Mouse (Mus musculus) CH12.LX (cell line): ENCODE measurements around the gene Tent5a. TPM values are rescaled to one million over a fixed set of nuclear protein-coding genes. Genes with fewer than 3 reads are reported as not detected.
A peak's percentile ranks its signal among the peaks of the same experiment; 100 is the strongest.

Source experiments
- DNase-seq: peaks from one replicate; pipeline ENCODE4 v3.0.0-alpha.2; 2013; ENCODE audit errors: extremely low read depth
- H3K27ac ChIP-seq: 2 replicates; pipeline ENCODE4 v1.5.1; 2012; ENCODE audit warnings: low read depth, mild to moderate bottlenecking, control low read depth, moderate library complexity; ENCODE audit not compliant: insufficient read depth
- H3K27me3 ChIP-seq: replicated peaks from 2 replicates; pipeline ENCODE3; 2012; ENCODE audit warnings: inconsistent platforms
- H3K36me3 ChIP-seq, 2 experiments: replicated peaks in 1 of 2; 2 replicates each; pipeline versions ENCODE3 to v1.6.1; 2012; ENCODE audit warnings: inconsistent platforms in 1 of 2, low read length in 1 of 2, mild to moderate bottlenecking in 1 of 2, mixed read lengths in 1 of 2, moderate library complexity in 1 of 2; ENCODE audit not compliant: control insufficient read depth in 1 of 2, insufficient read depth in 1 of 2
- H3K4me1 ChIP-seq, 2 experiments: 2 replicates each; pipeline ENCODE4 v1.6.1; 2012; ENCODE audit warnings: inconsistent platforms in 1 of 2, moderate library complexity in 1 of 2; ENCODE audit not compliant: insufficient read depth in 2 of 2, control insufficient read depth in 1 of 2
- H3K4me2 ChIP-seq: 2 replicates; pipeline ENCODE4 v1.6.1; 2012; ENCODE audit warnings: low read depth, mild to moderate bottlenecking, control low read depth; ENCODE audit not compliant: poor library complexity, insufficient read depth, severe bottlenecking
- H3K4me3 ChIP-seq, 3 experiments: fragments of 150-350 bp in 1 of 3; sonication (generic) in 1 of 3; replicated peaks in 1 of 3; 2 replicates each; pipeline versions ENCODE3 to v1.5.1; 2011 to 2012; ENCODE audit warnings: low read depth in 2 of 3, low read length in 2 of 3, mild to moderate bottlenecking in 2 of 3, moderate library complexity in 2 of 3, control low read depth in 1 of 3, improper control_type of control experiment in 1 of 3, inconsistent platforms in 1 of 3, mixed read lengths in 1 of 3; ENCODE audit not compliant: poor library complexity in 1 of 3
- H3K79me2 ChIP-seq: replicated peaks from 2 replicates; pipeline ENCODE4 v1.6.1; 2012; ENCODE audit warnings: mild to moderate bottlenecking, moderate library complexity; ENCODE audit not compliant: control insufficient read depth, poor library complexity, insufficient read depth, severe bottlenecking; ENCODE audit errors: extremely low read depth
- H3K9ac ChIP-seq: 2 replicates; pipeline ENCODE4 v1.6.1; 2012; ENCODE audit warnings: low read depth, mild to moderate bottlenecking, control low read depth, moderate library complexity; ENCODE audit not compliant: insufficient read depth
- H3K9me3 ChIP-seq: replicated peaks from 2 replicates; pipeline ENCODE3; 2012; ENCODE audit warnings: low read length, inconsistent platforms, mixed read lengths
- BHLHE40 ChIP-seq: IDR thresholded peaks from 2 replicates; pipeline ENCODE4 v1.6.1; 2011; ENCODE audit warnings: mild to moderate bottlenecking, low read depth, low read length, improper control_type of control experiment
- CHD1 ChIP-seq: IDR thresholded peaks from 2 replicates; pipeline ENCODE4 v1.6.1; 2012; ENCODE audit warnings: low read depth, low read length, improper control_type of control experiment, inconsistent platforms
- CHD2 ChIP-seq: IDR thresholded peaks from 2 replicates; pipeline ENCODE4 v1.6.1; 2011; ENCODE audit warnings: low read length, improper control_type of control experiment
- CTCF ChIP-seq, 2 experiments: IDR thresholded peaks in 1 of 2; conservative IDR thresholded peaks in 1 of 2; 2 replicates each; pipeline ENCODE4 v1.5.1; 2011 to 2012; ENCODE audit warnings: low read depth in 2 of 2, low read length in 2 of 2, improper control_type of control experiment in 1 of 2, inconsistent platforms in 1 of 2, mild to moderate bottlenecking in 1 of 2, moderate library complexity in 1 of 2
- E2F4 ChIP-seq: IDR thresholded peaks from 2 replicates; pipeline ENCODE4 v1.6.1; 2011; ENCODE audit warnings: low read depth, low read length, improper control_type of control experiment; ENCODE audit not compliant: insufficient replicate concordance
- ELF1 ChIP-seq: IDR thresholded peaks from 2 replicates; pipeline ENCODE4 v1.6.1; 2014; ENCODE audit warnings: low read depth, mild to moderate bottlenecking, inconsistent platforms, low read length, improper control_type of control experiment
- EP300 ChIP-seq: IDR thresholded peaks from 2 replicates; pipeline ENCODE4 v1.6.1; 2011; ENCODE audit warnings: low read length, improper control_type of control experiment
- ETS1 ChIP-seq: conservative IDR thresholded peaks from 2 replicates; pipeline ENCODE4 v1.6.1; 2012; ENCODE audit warnings: low read depth, mild to moderate bottlenecking, inconsistent platforms, low read length, improper control_type of control experiment, moderate library complexity
- GABPA ChIP-seq: IDR thresholded peaks from 2 replicates; pipeline ENCODE4 v1.6.1; 2012; ENCODE audit warnings: low read depth, low read length, improper control_type of control experiment, inconsistent platforms; ENCODE audit not compliant: insufficient replicate concordance
- HCFC1 ChIP-seq: IDR thresholded peaks from 2 replicates; pipeline ENCODE4 v1.6.1; 2012; ENCODE audit warnings: low read depth, mild to moderate bottlenecking, inconsistent platforms, low read length, improper control_type of control experiment
- IRF4 ChIP-seq: IDR thresholded peaks from 2 replicates; pipeline ENCODE4 v1.6.1; 2014; ENCODE audit warnings: low read depth, mild to moderate bottlenecking, inconsistent platforms, low read length, improper control_type of control experiment
- JUN ChIP-seq: IDR thresholded peaks from 2 replicates; pipeline ENCODE4 v1.6.1; 2011; ENCODE audit warnings: low read depth, mild to moderate bottlenecking, low read length, improper control_type of control experiment, moderate library complexity; ENCODE audit not compliant: insufficient read depth
- JUND ChIP-seq: conservative IDR thresholded peaks from 2 replicates; pipeline ENCODE4 v1.6.1; 2011; ENCODE audit warnings: low read depth, low read length, improper control_type of control experiment
- KAT2A ChIP-seq: IDR thresholded peaks from 2 replicates; pipeline ENCODE4 v1.6.1; 2012; ENCODE audit warnings: low read length, improper control_type of control experiment, inconsistent platforms; ENCODE audit not compliant: insufficient replicate concordance
- MAFK ChIP-seq: IDR thresholded peaks from 2 replicates; pipeline ENCODE4 v1.6.1; 2011; ENCODE audit warnings: low read length, improper control_type of control experiment; ENCODE audit not compliant: insufficient replicate concordance
- MAX ChIP-seq: IDR thresholded peaks from 2 replicates; pipeline ENCODE4 v1.6.1; 2011; ENCODE audit warnings: low read length, improper control_type of control experiment
- MAZ ChIP-seq: IDR thresholded peaks from 2 replicates; pipeline ENCODE4 v1.6.1; 2012; ENCODE audit warnings: low read depth, mild to moderate bottlenecking, inconsistent platforms, low read length, improper control_type of control experiment, moderate library complexity
- MEF2A ChIP-seq: IDR thresholded peaks from 2 replicates; pipeline ENCODE4 v1.6.1; 2014; ENCODE audit warnings: low read depth, mild to moderate bottlenecking, inconsistent platforms, low read length, improper control_type of control experiment, borderline replicate concordance
- MXI1 ChIP-seq: IDR thresholded peaks from 2 replicates; pipeline ENCODE4 v1.6.1; 2011; ENCODE audit warnings: mild to moderate bottlenecking, low read depth, low read length, improper control_type of control experiment
- MYC ChIP-seq: IDR thresholded peaks from 2 replicates; pipeline ENCODE4 v1.6.1; 2011; ENCODE audit warnings: low read depth, mild to moderate bottlenecking, improper control_type of control experiment, low read length
- NELFE ChIP-seq: IDR thresholded peaks from 2 replicates; pipeline ENCODE4 v1.6.1; 2011; ENCODE audit warnings: low read depth, low read length, improper control_type of control experiment
- NRF1 ChIP-seq: IDR thresholded peaks from 2 replicates; pipeline ENCODE4 v1.6.1; 2014; ENCODE audit warnings: low read depth, mild to moderate bottlenecking, inconsistent platforms, low read length, improper control_type of control experiment, moderate library complexity
- PAX5 ChIP-seq: IDR thresholded peaks from 2 replicates; pipeline ENCODE4 v1.6.1; 2012; ENCODE audit warnings: low read length, inconsistent platforms, mixed read lengths
- POLR2AphosphoS2 ChIP-seq: IDR thresholded peaks from 2 replicates; pipeline ENCODE4 v1.6.1; 2011; ENCODE audit warnings: low read depth, low read length, improper control_type of control experiment
- RAD21 ChIP-seq: IDR thresholded peaks from 2 replicates; pipeline ENCODE4 v1.6.1; 2011; ENCODE audit warnings: low read depth, mild to moderate bottlenecking, low read length, improper control_type of control experiment, moderate library complexity
- RCOR1 ChIP-seq: conservative IDR thresholded peaks from 2 replicates; pipeline ENCODE4 v1.6.1; 2012; ENCODE audit warnings: low read depth, mild to moderate bottlenecking, inconsistent platforms, low read length, improper control_type of control experiment
- SIN3A ChIP-seq: IDR thresholded peaks from 2 replicates; pipeline ENCODE4 v1.6.1; 2012; ENCODE audit warnings: low read length, improper control_type of control experiment, inconsistent platforms
- SMC3 ChIP-seq: IDR thresholded peaks from 2 replicates; pipeline ENCODE4 v1.6.1; 2011; ENCODE audit warnings: low read depth, low read length, improper control_type of control experiment
- TBP ChIP-seq: conservative IDR thresholded peaks from 2 replicates; pipeline ENCODE4 v1.6.1; 2011; ENCODE audit warnings: low read depth, low read length, improper control_type of control experiment
- TCF12 ChIP-seq: IDR thresholded peaks from 2 replicates; pipeline ENCODE4 v1.6.1; 2014; ENCODE audit warnings: low read depth, mild to moderate bottlenecking, inconsistent platforms, low read length, improper control_type of control experiment
- UBTF ChIP-seq: IDR thresholded peaks from 2 replicates; pipeline ENCODE4 v1.6.1; 2012; ENCODE audit warnings: low read depth, mild to moderate bottlenecking, inconsistent platforms, low read length, improper control_type of control experiment, moderate library complexity
- USF1 ChIP-seq: IDR thresholded peaks from 2 replicates; pipeline ENCODE4 v1.6.1; 2014; ENCODE audit warnings: low read depth, mild to moderate bottlenecking, inconsistent platforms, low read length, improper control_type of control experiment
- USF2 ChIP-seq: conservative IDR thresholded peaks from 2 replicates; pipeline ENCODE4 v1.6.1; 2011; ENCODE audit warnings: low read depth, low read length, improper control_type of control experiment
- ZC3H11A ChIP-seq: IDR thresholded peaks from 2 replicates; pipeline ENCODE4 v1.6.1; 2012; ENCODE audit warnings: low read depth, mild to moderate bottlenecking, inconsistent platforms, low read length, improper control_type of control experiment
- ZKSCAN1 ChIP-seq: IDR thresholded peaks from 2 replicates; pipeline ENCODE4 v1.6.1; 2012; ENCODE audit warnings: low read depth, inconsistent platforms, low read length, improper control_type of control experiment, borderline replicate concordance
- ZMIZ1 ChIP-seq: IDR thresholded peaks from 2 replicates; pipeline ENCODE4 v1.6.1; 2012; ENCODE audit warnings: low read depth, mild to moderate bottlenecking, inconsistent platforms, low read length, improper control_type of control experiment
- dilution Hi-C: fragments of 300-500 bp; cut with MboI; formaldehyde crosslinking; loops from 2 replicates; pipeline ENCODE4 v1.14.3; 2020; ENCODE audit warnings: low sequenced_read_pairs; ENCODE audit not compliant: extremely low pct_unique_long_range_greater_than_20kb, extremely low pct_ligation_motif_present
- in situ Hi-C: fragments of 300-500 bp; cut with MboI; formaldehyde crosslinking; loops from 3 replicates; pipeline ENCODE4 v1.14.3; 2019; ENCODE audit warnings: low sequenced_read_pairs, low pct_ligation_motif_present, low pct_unique_long_range_greater_than_20kb, mixed read lengths
- polyA plus RNA-seq: library from polyadenylated mRNA; unstranded; fragments of >175 nt; gene quantifications from 2 replicates; pipeline ENCODE4 v1.2.1, GENCODE M21; 2012; ENCODE audit warnings: low read depth; ENCODE audit not compliant: insufficient read length
- total RNA-seq, 2 experiments: library from RNA; depleted of rRNA; stranded (reverse); fragments of 300-350 nt in 1 of 2; fragments of >200 nt in 1 of 2; gene quantifications; 2 replicates each; pipeline ENCODE4 v1.2.3; 2012 to 2014

Tent5a gene
- 1.6 and 1.7 TPM in 2 replicates for total RNA-seq (2012; rRNA removed)
- total RNA-seq (2014; rRNA removed), result 1.2 and 1.5 TPM in 2 replicates
- 2.0 and 2.6 TPM in 2 replicates for polyA plus RNA-seq

DNA sequence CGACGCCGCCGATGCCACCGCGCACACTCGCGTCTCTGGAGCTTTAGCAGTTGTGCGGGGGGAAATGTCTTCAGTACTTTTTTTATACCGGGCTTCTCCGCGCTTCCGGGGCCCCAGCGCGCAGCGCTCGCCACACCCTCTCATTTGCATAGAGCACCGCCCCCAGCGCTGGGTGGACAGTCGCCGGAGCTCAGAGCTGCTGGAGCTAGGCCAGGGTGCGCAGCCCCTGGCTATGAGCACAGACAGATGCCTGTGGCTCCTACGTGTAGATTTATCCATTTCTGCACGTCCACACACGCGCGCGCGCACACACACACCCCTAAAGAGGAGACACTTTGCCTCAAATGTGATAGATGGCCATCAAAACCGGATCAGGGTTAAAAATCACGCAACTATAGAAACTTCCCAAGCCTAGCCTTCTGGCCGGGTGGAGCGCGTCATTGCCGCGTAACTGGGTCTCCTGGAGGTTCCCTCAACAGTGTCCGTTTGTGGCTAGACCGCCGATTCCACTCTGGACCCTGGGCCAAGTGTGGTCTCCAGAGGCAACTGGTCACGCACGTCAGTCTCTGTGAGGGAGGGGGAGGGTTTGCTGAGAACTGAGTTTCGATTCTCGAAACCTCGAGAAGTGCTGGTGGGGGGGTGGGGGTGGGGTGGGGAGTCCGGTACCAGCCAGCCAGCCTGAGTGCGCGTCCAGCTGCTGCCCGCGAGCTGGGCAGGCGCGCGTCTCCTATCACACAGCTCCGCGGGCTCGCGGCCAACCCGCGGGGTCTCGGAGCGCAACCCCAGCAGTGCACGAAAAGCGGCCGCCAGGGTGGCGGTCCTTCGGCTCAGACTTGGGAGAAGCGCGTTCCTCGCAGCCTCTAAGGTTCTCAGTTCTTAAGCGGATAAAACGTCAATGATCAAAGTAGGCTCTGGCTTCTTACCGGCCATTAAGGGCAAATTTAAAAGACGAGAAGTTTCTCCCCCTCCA lies at the start of gene Tent5a:
Gene Tent5a, minus strand, starts transcription at position 107 of the 970 bp plus-strand sequence.
- dilution Hi-C loops, result no loop called here
- Histone ChIP-seq H3K36me3 (peaks cover 3 to 11% of the 10 kb centered on the region in 2 experiments), H3K27ac (peak within 1 kb of the TSS; percentile 67)
- TF ChIP-seq ZC3H11A (no peak), ZKSCAN1 (no peak), RCOR1 (no peak), KAT2A (no peak), ZMIZ1 (peak; percentile 84), E2F4 (no peak), MAFK (no peak), MEF2A (peak; percentile 14; the same call in 1 of the 2 replicates), CTCF (conservative IDR thresholded peaks at IDR 0.05 in 1 of 2, IDR thresholded peaks at IDR 0.05 in 1 of 2; ENCODE audit: low read depth in 2 of 2, low read length in 2 of 2) (no peak), NRF1 (peak; percentile 54), EP300 (no peak), TBP (peak; percentile 60), USF1 (no peak), MXI1 (peak; percentile 70), MYC (no peak; the same call in 1 of the 2 replicates), JUND (no peak), HCFC1 (peak; percentile 49), TCF12 (peak; percentile 90), CHD2 (no peak; the same call in 1 of the 2 replicates), PAX5 (no peak), SMC3 (no peak; the same call in 1 of the 2 replicates), POLR2AphosphoS2 (peak; percentile 74; the same call in 1 of the 2 replicates), RAD21 (no peak; the same call in 1 of the 2 replicates), ETS1 (0 out of 2 replicates have a peak, but pooled peaks have one; percentile 10), CHD1 (0 out of 2 replicates have a peak, but pooled peaks have one; percentile 32), BHLHE40 (peak; percentile 55; the same call in 1 of the 2 replicates), IRF4 (peak; percentile 61; the same call in 1 of the 2 replicates), SIN3A (peak; percentile 46; the same call in 1 of the 2 replicates), ELF1 (peak; percentile 92), MAX (no peak), UBTF (0 out of 2 replicates have a peak, but pooled peaks have one; percentile 63), MAZ (0 out of 2 replicates have a peak, but pooled peaks have one; percentile 32), NELFE (peak; percentile 91), USF2 (no peak), JUN (no peak), GABPA (no peak)

More for the DNA sequence above, at the start of gene Tent5a:
- Histone ChIP-seq H3K79me2 (peaks cover 3% of the 10 kb centered on the region), H3K9ac (peak within 1 kb of the TSS; percentile 55), H3K4me1 (peaks cover 11 to 30% of the 10 kb centered on the region in 2 experiments), H3K4me2 (peak within 1 kb of the TSS; percentile 81), H3K9me3 (peaks cover 5% of the 10 kb centered on the region), H3K4me3 (peak within 1 kb of the TSS; percentile 60 to 84 (median 70)), H3K27me3 (no peaks in the 10 kb centered on the region)
- peak; percentile 81 for DNase-seq
- in situ Hi-C loops, result loop anchor here (25.0 kb wide), 2 partner anchors 260 to 1365 kb away; no protein-coding TSS in a partner anchor
